Mouse (Mus musculus) thymus, adult 2 months (tissue): ENCODE measurements around the gene Pld5. TPM values are rescaled to one million over a fixed set of nuclear protein-coding genes. Genes with fewer than 3 reads are reported as not detected.

Experiments used
- DNase-seq: peaks from one replicate; pipeline ENCODE4 v3.0.0; 2021
- H3K27ac ChIP-seq: fragments of 200-500 bp; 2 replicates; pipeline ENCODE4 v1.5.1; 2012; ENCODE audit warnings: low read length, control low read depth; ENCODE audit not compliant: control insufficient read depth, insufficient read depth
- H3K27me3 ChIP-seq: fragments of 200-500 bp; 2 replicates; pipeline ENCODE4 v1.6.1; 2012; ENCODE audit warnings: mild to moderate bottlenecking, low read length, moderate library complexity, mixed read lengths; ENCODE audit not compliant: control insufficient read depth, insufficient read depth
- H3K36me3 ChIP-seq: fragments of 200-500 bp; 2 replicates; pipeline ENCODE4 v1.6.1; 2012; ENCODE audit warnings: mild to moderate bottlenecking, low read length, moderate library complexity; ENCODE audit not compliant: control insufficient read depth, insufficient read depth
- H3K4me1 ChIP-seq: fragments of 200-500 bp; replicated peaks from 2 replicates; pipeline ENCODE4 v1.6.1; 2012; ENCODE audit warnings: low read length; ENCODE audit not compliant: control insufficient read depth, insufficient read depth
- H3K4me3 ChIP-seq: fragments of 200-500 bp; 2 replicates; pipeline ENCODE4 v1.5.1; 2012; ENCODE audit warnings: mild to moderate bottlenecking, low read length, control low read depth, moderate library complexity; ENCODE audit not compliant: control insufficient read depth, insufficient read depth
- CTCF ChIP-seq: fragments of 200-500 bp; IDR thresholded peaks from 2 replicates; pipeline ENCODE4 v1.5.1; 2012; ENCODE audit warnings: mild to moderate bottlenecking, control low read depth, low read length, moderate library complexity, borderline replicate concordance; ENCODE audit not compliant: control insufficient read depth, poor library complexity, insufficient read depth; ENCODE audit errors: extremely low read depth
- POLR2A ChIP-seq: fragments of 200-500 bp; IDR thresholded peaks from 2 replicates; pipeline ENCODE4 v1.6.1; 2012; ENCODE audit warnings: mild to moderate bottlenecking, low read length, control low read depth, moderate library complexity; ENCODE audit not compliant: control insufficient read depth, poor library complexity, insufficient read depth; ENCODE audit errors: extremely low read depth
- WGBS: fragments of 180-500 bp; shearing (Covaris S2); methylation state at CpG from one replicate; pipeline ENCODE4 v1.1.7; 2018; 5-methylcytosine and 5-hydroxymethylcytosine counted together
- polyA plus RNA-seq: library from polyadenylated mRNA; depleted of rRNA; stranded (reverse); fragments of >200 nt; gene quantifications from 2 replicates; pipeline ENCODE4 v1.2.3, GENCODE M21; 2012

The Pld5 gene
- polyA plus RNA-seq, 1 experiment, result 0.08 TPM

DNA sequence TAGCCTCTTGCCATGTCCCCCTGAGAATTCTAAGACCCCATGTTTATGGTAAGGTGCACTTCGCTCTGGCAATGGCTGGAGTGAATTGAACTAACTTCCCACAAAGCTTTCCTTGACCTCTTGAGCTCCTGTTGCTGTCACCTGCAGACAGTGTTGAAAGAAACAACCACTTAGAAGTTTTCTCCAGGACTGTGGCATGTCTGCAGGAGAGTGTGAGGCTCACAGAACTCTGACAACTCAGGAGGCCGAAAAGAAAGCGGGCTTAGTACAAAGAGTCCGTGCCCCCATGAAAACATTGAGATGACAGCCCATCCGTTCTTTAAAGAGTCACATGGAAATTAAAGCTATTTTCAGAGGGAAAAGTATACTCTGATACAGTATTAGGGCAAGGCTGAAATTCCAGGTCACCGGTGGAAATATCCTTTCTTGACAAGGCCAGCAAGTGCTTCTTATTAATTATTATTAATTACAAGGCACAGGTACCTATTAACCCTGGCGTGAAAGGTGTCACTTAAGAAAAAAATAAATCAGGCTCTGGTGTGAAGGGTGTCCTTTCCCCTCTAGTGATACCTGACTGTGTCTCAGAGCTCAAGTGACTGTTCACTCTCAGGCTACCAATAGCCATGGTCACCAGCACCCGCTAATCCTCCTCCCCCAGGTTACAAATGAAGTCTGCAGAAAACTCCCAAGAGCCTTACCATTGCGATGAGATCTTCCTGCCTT lies 62.0 kb downstream of the Pld5 start:
- Histone ChIP-seq H3K27ac (no peak overlapping the region), H3K4me1 (no peaks in the 10 kb centered on the region), H3K4me3 (no peak overlapping the region), H3K36me3 (no peaks in the 10 kb centered on the region), H3K27me3 (no peaks in the 10 kb centered on the region)
- WGBS, result 88% methylated on average over 9 of the region's 9 CpGs
- TF ChIP-seq POLR2A (no peak), CTCF (no peak)
- no peak for DNase-seq

- WGBS, result 100% methylated on average over 1 of the region's 1 CpGs
- no peak for DNase-seq
- Histone ChIP-seq H3K4me1 (no peaks in the 10 kb centered on the region), H3K36me3 (no peaks in the 10 kb centered on the region), H3K27me3 (no peaks in the 10 kb centered on the region), H3K4me3 (no peak overlapping the region), H3K27ac (no peak overlapping the region)
- TF ChIP-seq CTCF, result no peak
- no peak for TF ChIP-seq POLR2A
Observed at GRCm38 (mm10) chr1:176210803-176211202, 64.3 kb downstream of the Pld5 start.

DNA sequence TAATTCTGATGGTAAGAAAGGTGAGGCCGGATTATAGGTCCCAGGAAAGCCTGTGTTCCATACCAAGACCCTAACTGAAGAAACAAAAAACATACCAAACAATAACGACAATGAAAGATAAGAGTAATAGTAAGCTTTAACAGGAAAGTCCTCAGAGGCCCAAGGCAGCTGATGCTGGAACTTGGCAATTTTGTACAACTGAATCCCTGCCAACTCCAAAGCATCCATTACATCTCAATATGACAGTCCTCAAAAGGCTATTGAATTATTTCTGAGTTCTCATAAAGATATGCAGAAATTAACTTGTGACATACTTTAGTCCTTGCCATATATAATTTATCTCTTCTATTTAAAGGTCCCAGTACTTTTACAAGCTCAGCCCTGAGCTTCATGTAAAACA lies 67.1 kb downstream of the Pld5 start:
- no peaks in the 10 kb centered on the region for H3K4me1 ChIP-seq
- no peak for DNase-seq
- no peaks in the 10 kb centered on the region for H3K27me3 ChIP-seq
- H3K27ac ChIP-seq, result no peak overlapping the region
- H3K36me3 ChIP-seq, result no peaks in the 10 kb centered on the region
- WGBS, result 87% methylated on average over 2 of the region's 2 CpGs
- TF ChIP-seq POLR2A (no peak), CTCF (no peak)
- H3K4me3 ChIP-seq, result no peak overlapping the region

- Histone ChIP-seq H3K4me1 (no peaks in the 10 kb centered on the region), H3K4me3 (no peak overlapping the region), H3K27ac (no peak overlapping the region), H3K27me3 (no peaks in the 10 kb centered on the region), H3K36me3 (no peaks in the 10 kb centered on the region)
- no peak for TF ChIP-seq CTCF
- WGBS, result 73% methylated on average over 3 of the region's 3 CpGs
- no peak for DNase-seq
Observed at GRCm38 (mm10) chr1:176202360-176202759, 72.8 kb downstream of the Pld5 start.

GRCm38 (mm10) chr1:176197036-176197766 lies 77.9 kb downstream of the Pld5 start:
- Histone ChIP-seq H3K4me1 (no peaks in the 10 kb centered on the region), H3K36me3 (no peaks in the 10 kb centered on the region), H3K27ac (no peak overlapping the region), H3K27me3 (no peaks in the 10 kb centered on the region), H3K4me3 (no peak overlapping the region)
- DNase-seq, result no peak
- WGBS, result 81% methylated on average over 6 of the region's 6 CpGs
- TF ChIP-seq POLR2A (no peak), CTCF (no peak)

- DNase-seq, result no peak
- Histone ChIP-seq H3K4me3 (no peak overlapping the region), H3K27me3 (no peaks in the 10 kb centered on the region), H3K27ac (no peak overlapping the region), H3K36me3 (no peaks in the 10 kb centered on the region), H3K4me1 (no peaks in the 10 kb centered on the region)
- WGBS, result 96% methylated on average over 4 of the region's 4 CpGs
- TF ChIP-seq POLR2A (no peak), CTCF (no peak)
Observed at GRCm38 (mm10) chr1:176196341-176196740, 78.8 kb downstream of the Pld5 start.
